Mouse (Mus musculus): Measurements from ENCODE around the gene Cog8.
"Not testable (repeated sequence)": the region's sequence is repeated elsewhere in the genome, so short reads cannot be mapped to it uniquely, and the experiment has no call there.

Gene Cog8

DNA sequence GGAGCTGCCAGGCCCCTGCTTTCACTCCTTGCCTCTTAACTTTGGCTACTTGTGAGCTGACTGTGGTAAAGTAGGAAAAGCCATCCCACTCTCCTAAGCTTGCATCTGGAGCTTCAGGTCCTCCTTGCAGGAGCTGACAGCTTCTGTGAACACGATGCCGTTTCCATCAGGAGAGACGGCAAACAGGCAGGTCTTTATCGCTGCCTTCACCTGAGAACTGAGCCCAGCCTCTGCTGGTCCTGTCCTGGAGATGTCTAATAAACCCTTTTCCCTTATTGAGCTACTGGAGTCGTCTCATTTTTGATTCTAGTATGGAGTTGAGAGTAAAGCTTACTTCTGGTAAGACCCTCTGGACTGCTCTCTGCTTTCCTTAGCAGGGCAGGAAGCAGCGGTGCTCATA, 11.0 kb downstream of the Cog8 start:
- no peak for DNase-seq (ENCODE audit: low read depth, low spot score)

DNA sequence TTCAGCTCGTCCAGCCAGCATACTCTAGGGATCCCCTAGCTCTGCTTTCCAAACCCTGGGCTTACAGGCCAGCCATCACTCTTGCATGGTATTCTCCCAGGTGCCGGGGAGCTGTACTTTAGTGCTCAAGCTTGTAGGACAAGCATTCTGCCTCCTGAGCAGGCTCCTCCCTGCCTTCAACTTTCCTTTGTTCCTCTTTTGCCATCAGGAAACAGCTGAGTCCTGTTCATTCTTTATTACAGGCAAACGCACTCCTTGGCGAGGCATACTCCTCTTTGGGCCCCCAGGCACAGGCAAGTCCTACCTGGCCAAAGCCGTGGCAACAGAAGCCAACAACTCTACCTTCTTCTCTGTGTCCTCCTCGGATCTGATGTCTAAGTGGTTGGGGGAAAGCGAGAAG, 15.9 kb downstream of the Cog8 start:
- no peak for DNase-seq (ENCODE audit: low read depth, low spot score)

- DNase-seq (ENCODE audit: low read depth, low spot score) = no peak
These were observed 19.9 kb downstream of the Cog8 start for GRCm38 (mm10) chr8:107036626-107037025.

DNA sequence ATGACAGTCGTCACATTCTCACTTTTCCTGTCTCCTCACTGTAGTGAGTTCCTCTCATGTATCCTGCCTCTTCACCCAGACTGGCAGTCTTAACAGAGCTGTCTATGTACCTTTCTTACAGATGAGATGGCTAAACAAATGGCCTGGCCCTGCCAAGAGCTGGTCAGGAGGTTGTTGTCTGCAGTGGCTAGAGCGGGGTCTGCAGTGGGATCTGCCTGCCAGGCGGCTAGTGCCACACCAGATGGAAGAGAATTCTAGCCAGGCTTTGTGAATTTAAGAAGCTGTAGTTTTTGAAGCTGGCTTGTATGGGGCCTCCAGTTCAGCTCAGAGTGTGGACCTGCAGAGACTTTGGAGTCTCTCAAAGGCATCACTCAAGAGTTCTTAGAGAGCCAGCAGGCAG, 20.8 kb downstream of the Cog8 start:
- no peak for DNase-seq (ENCODE audit: low read depth, low spot score)

GRCm38 (mm10) chr8:107033609-107034008, 22.9 kb downstream of the Cog8 start:
- DNase-seq (ENCODE audit: low read depth, low spot score) = not testable (repeated sequence)

GRCm38 (mm10) chr8:107031577-107032090, 24.9 kb downstream of the Cog8 start:
- peak; percentile 15 for DNase-seq (ENCODE audit: low read depth, low spot score)

GRCm38 (mm10) chr8:107030650-107031576, 25.6 kb downstream of the Cog8 start, which contains the start of gene Vps4a:
Vps4a (plus strand) TSS chr8:107031222.
- DNase-seq (ENCODE audit: low read depth, low spot score) = peak; percentile 95

DNA sequence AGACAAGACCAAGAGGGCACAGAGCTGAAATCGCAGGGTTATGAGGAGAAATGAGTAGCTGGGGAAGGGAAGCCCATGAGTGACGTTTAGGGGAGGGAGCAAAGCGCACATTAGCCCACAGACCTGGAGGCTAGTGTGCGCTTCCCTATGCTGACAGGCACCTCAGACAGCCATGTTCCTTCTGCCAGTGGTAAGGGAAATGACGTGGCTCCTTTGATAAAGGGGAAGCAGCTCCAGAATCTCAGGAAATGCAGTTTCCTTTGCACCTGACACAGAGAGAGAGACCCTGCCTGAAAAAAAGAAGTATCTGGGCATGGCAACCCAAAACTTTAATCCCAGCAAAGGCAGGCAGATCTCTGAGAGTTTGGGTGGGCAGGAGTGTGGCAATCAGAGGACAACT, 26.4 kb downstream of the Cog8 start:
- DNase-seq (ENCODE audit: low read depth, low spot score) = no peak

DNA sequence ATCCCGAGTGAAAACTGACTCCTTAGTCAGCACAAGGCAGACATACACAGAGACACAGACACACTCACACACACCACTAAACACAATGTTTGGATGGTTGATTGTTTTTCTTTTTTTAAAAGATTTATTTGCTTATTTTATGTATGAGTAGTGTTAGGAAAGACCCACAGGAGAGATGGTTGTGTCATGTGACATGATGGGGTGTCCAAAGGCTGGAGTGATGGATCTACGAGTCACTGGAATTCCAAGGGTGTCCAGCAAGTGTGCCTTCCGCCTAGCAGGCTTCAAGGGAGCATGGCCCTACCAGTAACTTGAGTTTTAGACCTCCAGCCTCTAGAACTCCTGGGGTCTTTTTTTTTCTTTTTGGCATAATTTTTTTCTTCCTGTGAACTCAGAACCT, 27.2 kb downstream of the Cog8 start:
- DNase-seq (ENCODE audit: low read depth, low spot score) = no peak

GRCm38 (mm10) chr8:107023479-107023878, 33.0 kb downstream of the Cog8 start:
- DNase-seq (ENCODE audit: low read depth, low spot score) = no peak

DNA sequence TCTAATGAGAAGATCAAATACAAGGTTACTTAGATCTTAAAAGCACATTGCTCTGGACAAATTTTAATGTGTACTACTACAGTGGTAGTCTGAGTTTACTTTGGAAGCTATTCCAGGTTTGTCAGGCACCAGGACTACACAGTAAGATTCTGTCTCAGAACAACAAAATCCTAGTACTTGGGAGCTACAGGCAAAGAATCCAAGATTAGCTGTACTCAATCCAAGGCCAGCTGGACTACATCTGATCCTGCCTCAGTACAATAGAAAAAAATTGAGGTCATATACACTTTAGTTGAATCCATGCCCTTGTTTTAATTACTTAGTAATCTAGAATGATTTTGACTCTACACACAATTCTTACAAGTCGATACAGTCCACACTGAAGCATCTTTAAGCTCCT, 41.6 kb downstream of the Cog8 start:
- DNase-seq (ENCODE audit: low read depth, low spot score) = no peak

DNA sequence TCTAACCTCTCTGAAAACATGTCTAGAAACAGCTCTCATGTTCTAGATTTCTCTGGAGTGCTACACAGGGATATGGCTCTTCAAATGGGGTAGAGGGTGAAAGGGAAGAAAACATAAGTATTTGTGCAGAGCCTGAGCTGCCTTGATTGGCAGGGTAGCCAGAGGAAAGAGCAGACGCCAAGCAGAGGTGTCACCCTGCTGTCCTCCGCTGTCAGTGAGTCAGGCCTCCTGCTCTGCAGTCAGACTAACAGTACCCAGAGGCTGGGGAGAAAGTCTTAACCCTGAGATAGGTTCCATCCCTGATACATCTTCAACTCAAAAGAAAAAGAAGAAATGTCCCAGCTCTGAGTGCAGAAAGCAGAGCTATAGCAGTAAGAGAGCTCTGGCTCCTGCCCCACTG, 43.8 kb downstream of the Cog8 start:
- DNase-seq (ENCODE audit: low read depth, low spot score) = no peak

DNA sequence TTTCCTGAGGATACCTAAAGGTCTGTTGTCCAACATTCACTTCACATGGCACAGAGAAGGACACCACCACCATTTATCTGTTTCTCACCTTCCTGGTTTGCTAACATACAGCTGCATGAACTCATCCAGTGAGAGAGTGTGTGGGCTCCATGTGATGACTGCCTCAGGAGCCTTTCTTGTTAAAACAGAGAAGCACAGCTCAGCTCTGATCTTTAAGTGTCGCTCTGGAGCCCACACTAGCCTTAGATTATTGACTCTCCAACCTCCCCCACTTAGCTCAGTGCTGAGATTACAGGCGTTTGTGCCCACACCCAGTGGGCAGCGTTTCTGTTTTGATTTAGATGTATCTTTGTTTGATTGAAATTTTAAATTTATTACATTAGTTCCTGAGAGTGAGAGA, 48.7 kb downstream of the Cog8 start:
- no peak for DNase-seq (ENCODE audit: low read depth, low spot score)

- peak; percentile 86 for DNase-seq (ENCODE audit: low read depth, low spot score)
These were observed 54.0 kb downstream of the Cog8 start for GRCm38 (mm10) chr8:107002532-107002931.

GRCm38 (mm10) chr8:106999068-106999467, 57.4 kb downstream of the Cog8 start:
- DNase-seq (ENCODE audit: low read depth, low spot score) = no peak

- no peak for DNase-seq (ENCODE audit: low read depth, low spot score)
These were observed 59.1 kb downstream of the Cog8 start for GRCm38 (mm10) chr8:106997416-106997815.

DNA sequence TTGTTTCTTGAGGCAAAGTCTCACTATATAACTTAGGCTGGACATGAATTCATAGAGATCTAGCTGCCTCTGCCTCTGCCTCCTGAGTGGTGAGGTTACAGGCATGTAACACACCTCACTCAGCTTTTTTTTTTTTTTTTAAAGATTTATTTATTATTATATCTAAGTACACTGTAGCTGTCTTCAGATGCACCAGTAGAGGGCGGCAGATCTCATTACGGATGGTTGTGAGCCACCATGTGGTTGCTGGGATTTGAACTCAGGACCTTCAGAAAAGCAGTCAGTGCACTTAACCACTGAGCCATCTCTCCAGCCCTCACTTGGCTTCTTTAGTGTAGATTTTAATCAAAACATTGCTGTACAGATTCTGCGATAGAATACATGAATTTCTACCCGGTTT, 60.1 kb downstream of the Cog8 start:
- not testable (repeated sequence) for DNase-seq (ENCODE audit: low read depth, low spot score)

All from mesoderm, embryonic 11.5 days (tissue).